Mouse (Mus musculus) midbrain, postnatal 0 days (tissue): ENCODE measurements around the gene Ppat. TPM values are rescaled to one million over a fixed set of nuclear protein-coding genes. Genes with fewer than 3 reads are reported as not detected.

Experiments
- ATAC-seq: fragments of 200-750 bp; cut with Nextera tagmentation; 2 replicates; pipeline ENCODE4 v1.8.0; 2017; ENCODE audit warnings: moderate number of reproducible peaks, mild to moderate bottlenecking, moderate TSS enrichment, moderate library complexity; ENCODE audit not compliant: low FRiP score
- DNase-seq: peaks from one replicate; pipeline ENCODE4 v3.0.0-alpha.2; 2015; ENCODE audit warnings: low spot score
- H3K27ac ChIP-seq: fragments of 300-500 bp; sonication (generic); 2 replicates; pipeline ENCODE4 v1.5.1; 2014; ENCODE audit warnings: low read depth, mild to moderate bottlenecking, low read length, mixed read lengths
- H3K27me3 ChIP-seq: fragments of 300-500 bp; sonication (generic); 2 replicates; pipeline ENCODE4 v1.6.1; 2014; ENCODE audit warnings: low read length, control low read depth, mixed read lengths; ENCODE audit not compliant: insufficient read depth
- H3K36me3 ChIP-seq: fragments of 300-500 bp; sonication (generic); 2 replicates; pipeline ENCODE4 v1.6.1; 2014; ENCODE audit warnings: low read length, control low read depth, mixed read lengths; ENCODE audit not compliant: insufficient read depth
- H3K4me1 ChIP-seq: fragments of 300-500 bp; sonication (generic); 2 replicates; pipeline ENCODE4 v1.6.1; 2014; ENCODE audit warnings: mild to moderate bottlenecking, control low read depth, antibody characterized with exemption, low read length, mixed read lengths; ENCODE audit not compliant: insufficient read depth
- H3K4me2 ChIP-seq: fragments of 300-500 bp; sonication (generic); 2 replicates; pipeline ENCODE4 v1.6.1; 2014; ENCODE audit warnings: low read depth, mild to moderate bottlenecking, low read length, mixed read lengths; ENCODE audit not compliant: poor library complexity, severe bottlenecking
- H3K4me3 ChIP-seq: fragments of 300-500 bp; sonication (generic); 2 replicates; pipeline ENCODE4 v1.5.1; 2014; ENCODE audit warnings: low read depth, mild to moderate bottlenecking, low read length, moderate library complexity
- H3K9ac ChIP-seq: fragments of 300-500 bp; sonication (generic); replicated peaks from 2 replicates; pipeline ENCODE4 v1.6.1; 2014; ENCODE audit warnings: mild to moderate bottlenecking, low read length, moderate library complexity, mixed read lengths; ENCODE audit not compliant: poor library complexity, severe bottlenecking
- H3K9me3 ChIP-seq: fragments of 300-500 bp; sonication (generic); 2 replicates; pipeline ENCODE4 v1.6.1; 2016; ENCODE audit warnings: low read length, control low read depth
- CTCF ChIP-seq: IDR thresholded peaks from 2 replicates; pipeline ENCODE4 v1.5.1; 2016; ENCODE audit warnings: antibody characterized with exemption, mild to moderate bottlenecking
- WGBS: fragments of 180-500 bp; shearing (Covaris S2); extraction: QIAGEN DNeasy Blood & Tissue Kit; methylation state at CpG from one replicate; pipeline ENCODE4 v1.1.7; 2014; 5-methylcytosine and 5-hydroxymethylcytosine counted together
- polyA plus RNA-seq: library from polyadenylated mRNA; unstranded; fragments of >200 nt; fragmentation: Nextera tagmentation; extraction: Ambion mirVana; gene quantifications from 2 replicates; pipeline ENCODE4 v1.2.1, GENCODE M21; 2015
- total RNA-seq: library from RNA; depleted of rRNA; stranded (reverse); fragments of >200 nt; gene quantifications from 2 replicates; pipeline ENCODE4 v1.2.3, GENCODE M21; 2014; rRNA removed

Gene Ppat
- total and polyA plus RNA-seq, 2 experiments from 2014 or later: 8.2 to 14.0 TPM

DNA sequence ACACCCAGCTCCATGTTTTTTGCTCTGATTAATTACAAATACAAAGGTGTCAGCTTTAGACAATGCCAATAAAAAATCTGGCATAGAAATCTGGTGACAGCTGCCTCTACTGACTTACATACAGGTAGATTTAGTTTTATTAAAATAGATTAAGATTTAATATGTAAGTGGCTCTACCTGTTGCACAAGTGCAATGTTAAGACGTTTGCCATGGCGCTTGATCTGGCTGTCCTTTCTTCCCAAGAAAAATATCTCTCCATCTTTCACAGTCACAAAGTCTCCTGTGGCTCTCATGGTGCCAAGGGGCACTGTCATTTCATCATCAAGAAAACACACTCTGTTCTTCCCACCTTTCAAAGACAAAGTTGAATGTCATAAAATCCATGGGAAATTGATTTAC, 64.4 kb downstream of the Ppat start:
- no peak overlapping the region for H3K4me3 ChIP-seq
- H3K27me3 ChIP-seq: no peaks in the 10 kb centered on the region
- ATAC-seq (no peak), DNase-seq (no peak)
- H3K36me3 ChIP-seq: peaks cover 39% of the 10 kb centered on the region
- H3K9ac ChIP-seq: no peak overlapping the region
- TF ChIP-seq CTCF: no peak
- no peak overlapping the region for H3K27ac ChIP-seq
- no peaks in the 10 kb centered on the region for H3K4me1 ChIP-seq
- H3K4me2 ChIP-seq: no peak overlapping the region
- 92% methylated on average over 2 of the region's 2 CpGs for WGBS
- no peaks in the 10 kb centered on the region for H3K9me3 ChIP-seq

DNA sequence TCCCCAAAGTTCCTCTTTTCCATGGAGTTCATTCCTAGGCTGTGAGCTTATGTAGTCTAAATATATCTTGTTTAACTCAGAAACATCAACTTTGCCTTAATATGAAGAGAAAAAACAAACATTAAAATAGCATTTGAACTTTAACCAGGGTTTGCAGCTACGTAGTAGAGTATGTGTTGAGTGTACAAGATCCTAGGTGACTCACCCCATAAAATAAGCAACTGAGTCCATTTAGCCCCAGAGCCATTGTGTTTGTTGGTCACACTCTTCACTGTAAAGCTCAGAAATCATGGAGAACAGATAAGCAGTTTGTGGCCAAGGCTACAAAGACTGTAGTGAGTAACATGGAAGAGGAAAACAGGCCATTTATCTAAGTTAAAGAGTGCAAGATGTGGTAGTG, 67.3 kb downstream of the Ppat start:
- Histone ChIP-seq H3K9ac (no peak overlapping the region), H3K27ac (no peak overlapping the region), H3K36me3 (peaks cover 34% of the 10 kb centered on the region), H3K4me3 (no peak overlapping the region), H3K4me1 (no peaks in the 10 kb centered on the region), H3K9me3 (no peaks in the 10 kb centered on the region), H3K4me2 (no peak overlapping the region), H3K27me3 (no peaks in the 10 kb centered on the region)
- WGBS: 95% methylated on average over 1 of the region's 1 CpGs
- DNase-seq: no peak
- TF ChIP-seq CTCF: no peak
- ATAC-seq: no peak

DNA sequence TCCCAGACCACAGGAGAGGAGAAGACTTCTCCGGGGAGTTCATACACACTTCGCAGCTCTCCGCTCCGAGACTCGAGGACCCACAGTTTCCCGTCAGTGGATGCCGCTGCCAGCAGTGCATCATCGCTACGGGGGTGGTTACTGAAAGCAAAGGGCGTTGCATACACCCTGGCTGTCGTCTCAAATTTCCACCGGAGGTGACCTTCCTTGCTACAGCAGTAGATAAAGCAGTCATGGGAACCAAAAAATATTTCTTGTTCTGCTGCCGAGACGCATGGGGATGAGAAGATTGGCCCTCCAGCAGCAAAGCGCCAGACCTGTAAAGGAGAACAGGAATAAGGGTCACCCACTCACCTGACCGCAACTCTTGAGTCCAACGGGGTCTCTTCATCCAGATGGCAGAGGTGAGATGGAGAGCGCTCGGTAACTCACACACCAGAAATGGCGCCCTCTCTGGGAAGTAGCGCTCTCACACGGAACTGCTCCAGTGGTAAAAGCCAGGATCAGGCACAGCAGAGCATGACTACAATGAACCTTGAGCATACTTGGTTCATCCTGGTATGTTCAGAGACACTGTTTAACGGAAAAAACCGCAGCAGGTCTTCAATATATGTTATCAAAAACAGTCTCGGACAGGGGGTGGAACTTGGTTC, 75.1 kb downstream of the Ppat start:
- no peaks in the 10 kb centered on the region for H3K9me3 ChIP-seq
- no peak overlapping the region for H3K4me3 ChIP-seq
- no peak for TF ChIP-seq CTCF
- H3K27me3 ChIP-seq: no peaks in the 10 kb centered on the region
- ATAC-seq: no peak
- no peak overlapping the region for H3K27ac ChIP-seq
- H3K9ac ChIP-seq: no peak overlapping the region
- H3K4me1 ChIP-seq: no peaks in the 10 kb centered on the region
- WGBS: 92% methylated on average over 25 of the region's 25 CpGs
- DNase-seq: no peak
- H3K36me3 ChIP-seq: peaks cover 15% of the 10 kb centered on the region; the same call in 1 of the 2 replicates
- no peak overlapping the region for H3K4me2 ChIP-seq

DNA sequence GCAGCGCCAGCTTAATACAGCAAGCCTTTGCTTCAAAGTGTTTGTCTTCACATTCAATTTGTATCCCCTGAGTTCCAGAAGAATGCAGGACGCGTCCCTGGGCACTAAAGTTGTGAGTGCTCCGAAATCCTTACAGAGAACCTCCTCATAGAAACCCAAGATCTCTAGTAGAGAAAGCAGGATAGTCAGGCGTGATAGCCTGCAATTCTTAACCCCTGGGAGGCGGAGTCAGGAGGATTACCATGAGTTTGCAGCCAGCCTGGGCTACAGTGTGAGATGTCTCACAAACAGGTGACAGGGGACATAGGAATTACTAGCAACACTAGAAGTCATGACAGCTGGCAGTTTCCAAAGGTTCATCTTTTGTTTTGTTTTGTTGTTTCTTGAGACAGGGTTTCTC, 81.8 kb downstream of the Ppat start:
- no peak for DNase-seq
- Histone ChIP-seq H3K4me1 (no peaks in the 10 kb centered on the region), H3K4me2 (peak overlapping the region; percentile 35; the same call in 1 of the 2 replicates), H3K9ac (no peak overlapping the region), H3K27ac (no peak overlapping the region), H3K27me3 (no peaks in the 10 kb centered on the region), H3K36me3 (peaks cover 33% of the 10 kb centered on the region), H3K4me3 (no peak overlapping the region), H3K9me3 (no peaks in the 10 kb centered on the region)
- TF ChIP-seq CTCF: no peak
- ATAC-seq: no peak
- WGBS: 51% methylated on average over 6 of the region's 6 CpGs

DNA sequence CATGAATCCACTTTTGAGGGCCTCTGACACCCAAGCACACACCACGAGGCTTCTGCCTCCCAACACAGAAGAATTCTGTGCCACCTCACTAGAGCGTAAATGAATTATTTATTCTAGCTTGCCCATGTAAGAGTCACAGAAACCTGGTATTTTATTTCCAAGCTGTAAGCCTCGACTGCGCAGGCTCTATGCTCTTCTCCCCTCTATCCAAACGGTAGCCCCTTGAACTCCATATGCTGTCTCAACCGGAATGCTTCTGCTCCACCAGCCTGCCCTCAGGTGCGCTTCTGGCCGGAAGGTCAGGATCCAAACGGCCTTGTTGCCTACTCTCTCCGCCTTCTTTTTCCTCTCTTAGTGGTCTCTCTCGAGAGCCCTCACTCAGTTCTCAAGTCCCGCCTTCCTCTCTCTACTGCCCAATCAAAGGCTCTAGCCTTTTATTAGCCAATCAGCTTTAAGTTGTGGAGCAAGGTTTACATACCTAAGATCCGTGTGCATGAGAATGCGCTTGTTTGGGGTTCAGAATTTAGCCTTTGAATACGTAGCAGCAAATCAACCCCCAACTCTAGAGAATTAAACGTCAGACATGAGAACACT, 82.6 kb downstream of the Ppat start:
- Histone ChIP-seq H3K9me3 (no peaks in the 10 kb centered on the region), H3K9ac (no peak overlapping the region), H3K27ac (no peak overlapping the region), H3K4me3 (peak overlapping the region; percentile 14; the same call in 1 of the 2 replicates), H3K27me3 (no peaks in the 10 kb centered on the region), H3K4me2 (peak overlapping the region; percentile 35), H3K36me3 (peaks cover 34% of the 10 kb centered on the region), H3K4me1 (no peaks in the 10 kb centered on the region)
- no peak for TF ChIP-seq CTCF
- 27% methylated on average over 16 of the region's 16 CpGs for WGBS
- ATAC-seq (peak; percentile 84), DNase-seq (peak; percentile 65)

DNA sequence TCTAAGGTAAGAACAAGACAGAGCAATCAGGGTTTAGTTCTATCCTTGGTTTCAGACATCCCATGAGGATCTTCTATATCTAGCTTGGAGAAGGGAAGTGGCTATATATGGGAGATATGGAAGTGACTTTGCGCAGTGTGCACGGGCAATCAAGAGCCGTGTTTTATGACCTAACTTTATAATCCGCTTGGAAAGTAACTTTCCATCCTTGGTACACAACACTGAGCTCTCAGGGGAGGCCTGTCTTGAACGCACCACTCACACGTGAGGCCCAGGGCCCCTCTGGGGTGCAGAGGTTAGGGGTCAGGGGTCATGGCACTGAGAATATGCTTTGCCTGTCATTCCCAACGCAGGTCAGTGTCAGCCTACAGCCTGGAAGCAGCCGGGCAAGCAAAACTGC, 84.6 kb downstream of the Ppat start:
- H3K4me1 ChIP-seq: no peaks in the 10 kb centered on the region
- ATAC-seq (no peak), DNase-seq (no peak)
- H3K9me3 ChIP-seq: no peaks in the 10 kb centered on the region
- H3K27ac ChIP-seq: no peak overlapping the region
- no peak overlapping the region for H3K4me3 ChIP-seq
- no peak for TF ChIP-seq CTCF
- H3K4me2 ChIP-seq: no peak overlapping the region
- no peak overlapping the region for H3K9ac ChIP-seq
- WGBS: 80% methylated on average over 8 of the region's 8 CpGs
- H3K36me3 ChIP-seq: peaks cover 28% of the 10 kb centered on the region
- H3K27me3 ChIP-seq: no peaks in the 10 kb centered on the region

Other genes with a start within 250 kb of the Ppat start
- 11.0 and 16.3 TPM in 2 replicates for gene Aasdh, start 46.1 kb downstream of the Ppat start, total RNA-seq
- gene Aasdh, start 46.1 kb downstream of the Ppat start, polyA plus RNA-seq: 10.1 and 11.5 TPM in 2 replicates
- 96.6 and 116 TPM in 2 replicates for gene Paics, start 271 bp downstream of the Ppat start, total RNA-seq
- gene Paics, start 271 bp downstream of the Ppat start, polyA plus RNA-seq: 137 and 144 TPM in 2 replicates
- 69.8 and 80.3 TPM in 2 replicates for gene Srp72, start 23.1 kb upstream of the Ppat start, total RNA-seq
- gene Srp72, start 23.1 kb upstream of the Ppat start, polyA plus RNA-seq: 74.3 and 76.7 TPM in 2 replicates
- gene Arl9, start 52.5 kb upstream of the Ppat start, total RNA-seq: not detected in 2 replicates
- not detected in 2 replicates for gene Arl9, start 52.5 kb upstream of the Ppat start, polyA plus RNA-seq
- 0.38 TPM in 1 of 2 replicates, not detected in the other for gene Thegl, start 64.4 kb upstream of the Ppat start, total RNA-seq
- gene Thegl, start 64.4 kb upstream of the Ppat start, polyA plus RNA-seq: 0.52 and 1.0 TPM in 2 replicates
- gene Hopx, start 163.5 kb upstream of the Ppat start, total RNA-seq: 9.1 and 20.8 TPM in 2 replicates
- gene Hopx, start 163.5 kb upstream of the Ppat start, polyA plus RNA-seq: 1.4 and 1.8 TPM in 2 replicates